In genomic region chr14:55027251-55027650, GRCm38 (mm10) we compare ENCODE assay signal across 11 mouse cellular contexts. TPM values are rescaled to one million over a fixed set of nuclear protein-coding genes. Genes with fewer than 3 reads are reported as not detected.
DNase-seq lines count a peak whose midpoint lies in the region; ATAC-seq lines count a peak whose summit lies in the region.
"Had no signal": no experiment of that assay in that cellular context is flagged by ENCODE, and none has a peak within 500 bp of the region (broad histone marks: within the 10 kb centered on the region; RNA-seq: fewer than 3 reads in every experiment).

No protein-coding gene starts in this region.

- H3K27ac ChIP-seq in hindbrain, embryonic 15.5 days (replicated peaks): peak overlapping the region; percentile 91
- H3K27ac ChIP-seq in midbrain, embryonic 14.5 days (replicated peaks; ENCODE audit: low read depth, low read length): peak overlapping the region; percentile 96
- H3K27ac ChIP-seq in liver, embryonic 12.5 days: no peak overlapping the region

- H3K4me1 ChIP-seq in hindbrain, embryonic 15.5 days (replicated peaks): peaks cover 41% of the 10 kb centered on the region
- peaks cover 32% of the 10 kb centered on the region for H3K4me1 ChIP-seq in midbrain, embryonic 14.5 days (ENCODE audit: control insufficient read depth, insufficient read depth, low read length)
- peaks cover 16% of the 10 kb centered on the region for H3K4me1 ChIP-seq in liver, embryonic 12.5 days

- DNase-seq in adrenal gland, postnatal 10 days: peak; percentile 65
- DNase-seq in embryo, embryonic 9.5 days (ENCODE audit: extremely low spot score): peak; percentile 53
- DNase-seq in midbrain, embryonic 14.5 days: no peak
- DNase-seq in heart, postnatal 25 days (ENCODE audit: low spot score): no peak
- DNase-seq in cerebellum, adult 8-10 months: no peak
- DNase-seq: thymus, adult 18-20 months had no signal

- peaks cover 19% of the 10 kb centered on the region for H3K36me3 ChIP-seq in hindbrain, embryonic 15.5 days
- H3K36me3 ChIP-seq in midbrain, embryonic 14.5 days (ENCODE audit: control insufficient read depth, insufficient read depth, low read length): peaks cover 17% of the 10 kb centered on the region
- H3K36me3 ChIP-seq in liver, embryonic 12.5 days: peaks cover 37% of the 10 kb centered on the region

- H3K9me3 ChIP-seq in hindbrain, embryonic 15.5 days: no peaks in the 10 kb centered on the region
- H3K9me3 ChIP-seq in midbrain, embryonic 14.5 days (ENCODE audit: control insufficient read depth, low read length): no peaks in the 10 kb centered on the region
- H3K9me3 ChIP-seq in liver, embryonic 12.5 days (replicated peaks): no peaks in the 10 kb centered on the region

- H3K9ac ChIP-seq in hindbrain, embryonic 15.5 days: no peak overlapping the region
- no peak overlapping the region for H3K9ac ChIP-seq in midbrain, embryonic 14.5 days (replicated peaks; ENCODE audit: low read length)
- no peak overlapping the region for H3K9ac ChIP-seq in liver, embryonic 12.5 days

- no peaks in the 10 kb centered on the region for H3K27me3 ChIP-seq in hindbrain, embryonic 15.5 days
- H3K27me3 ChIP-seq in midbrain, embryonic 14.5 days (ENCODE audit: control insufficient read depth, insufficient read depth, low read length): no peaks in the 10 kb centered on the region
- H3K27me3 ChIP-seq in liver, embryonic 12.5 days (replicated peaks): no peaks in the 10 kb centered on the region

- no peak overlapping the region for H3K4me3 ChIP-seq in hindbrain, embryonic 15.5 days
- H3K4me3 ChIP-seq in midbrain, embryonic 14.5 days (replicated peaks; ENCODE audit: low read depth, low read length): no peak overlapping the region
- no peak overlapping the region for H3K4me3 ChIP-seq in liver, embryonic 12.5 days

- no peak for ATAC-seq in hindbrain, embryonic 15.5 days (ENCODE audit: low FRiP score, low read depth)
- ATAC-seq in midbrain, embryonic 14.5 days (ENCODE audit: low FRiP score, low TSS enrichment): peak; percentile 15; the same call in 1 of the 2 replicates
- ATAC-seq in granulocyte monocyte progenitor cell, adult 5-6 weeks (replicated peaks; ENCODE audit: poor library complexity, severe bottlenecking): no peak; the same call in 1 of the 2 replicates
- no peak for ATAC-seq in liver, embryonic 12.5 days
- ATAC-seq: inflammation-experienced regulatory T-cells, adult 6 months had no signal

- WGBS in hindbrain, embryonic 15.5 days: 13% methylated on average over 5 of the region's 5 CpGs
- WGBS in midbrain, embryonic 14.5 days: 5% methylated on average over 5 of the region's 5 CpGs
- 29% methylated on average over 5 of the region's 5 CpGs for WGBS in liver, embryonic 12.5 days (ENCODE audit: insufficient replicate concordance)

- peak overlapping the region; percentile 41; the same call in 1 of the 2 replicates for H3K4me2 ChIP-seq in hindbrain, embryonic 15.5 days
- peak overlapping the region; percentile 45 for H3K4me2 ChIP-seq in midbrain, embryonic 14.5 days (ENCODE audit: low read length)
- no peak overlapping the region for H3K4me2 ChIP-seq in liver, embryonic 12.5 days

- intact Hi-C loops in heart, postnatal 25 days (cut with DNase I): no loop called here

RNA-seq across cellular contexts. Expression of gene Ngdn, which starts 12.0 kb away (rescaled TPM):
- 10 to 100 TPM; 32.9 to 38.1 TPM for total RNA-seq in adrenal gland, postnatal 10 days (2021)
- 47.3 and 50.1 TPM in 2 replicates for polyA plus RNA-seq in hindbrain, embryonic 15.5 days (2015; fragmentation: Nextera tagmentation; extraction: Ambion mirVana)
- polyA plus RNA-seq in midbrain, embryonic 14.5 days (2014; fragmentation: Nextera tagmentation; extraction: Ambion mirVana): 51.7 and 54.3 TPM in 2 replicates
- total RNA-seq in heart, postnatal 25 days (2021): 10 to 100 TPM; 26.0 to 27.0 TPM
- 50.2 and 65.5 TPM in 2 replicates for total RNA-seq in granulocyte monocyte progenitor cell, adult 5-6 weeks (2014; fragmentation: Nextera tagmentation)
- 62.7 and 75.3 TPM in 2 replicates for total RNA-seq in granulocyte monocyte progenitor cell, adult 5-6 weeks (2017)
- 55.6 and 57.5 TPM in 2 replicates for polyA plus RNA-seq in liver, embryonic 12.5 days (2016; fragmentation: Nextera tagmentation; extraction: Ambion mirVana)

RNA-seq across cellular contexts. Expression of gene Myh7, which starts 32.8 kb away (rescaled TPM):
- total RNA-seq in adrenal gland, postnatal 10 days (2021): 100 to 1,000 TPM in 1 of 2 experiments, 10 to 100 TPM in 1; 24.9 to 114 TPM
- 6.4 and 9.0 TPM in 2 replicates for polyA plus RNA-seq in hindbrain, embryonic 15.5 days (2015; fragmentation: Nextera tagmentation; extraction: Ambion mirVana)
- polyA plus RNA-seq in midbrain, embryonic 14.5 days (2014; fragmentation: Nextera tagmentation; extraction: Ambion mirVana): 5.4 and 7.7 TPM in 2 replicates
- total RNA-seq in heart, postnatal 25 days (2021): 1,000 to 10,000 TPM; 2,164 to 2,361 TPM
- total RNA-seq in granulocyte monocyte progenitor cell, adult 5-6 weeks (2014; fragmentation: Nextera tagmentation): not detected in 2 replicates
- total RNA-seq in granulocyte monocyte progenitor cell, adult 5-6 weeks (2017): not detected in 2 replicates
- 0.82 and 2.4 TPM in 2 replicates for polyA plus RNA-seq in liver, embryonic 12.5 days (2016; fragmentation: Nextera tagmentation; extraction: Ambion mirVana)
- polyA plus RNA-seq: inflammation-experienced regulatory T-cells, adult 6 months had no signal

RNA-seq across cellular contexts. Expression of gene Gm17428, which starts 50.5 kb away (rescaled TPM):
- not detected for total RNA-seq in adrenal gland, postnatal 10 days (2021)
- polyA plus RNA-seq in hindbrain, embryonic 15.5 days (2015; fragmentation: Nextera tagmentation; extraction: Ambion mirVana): not detected in 2 replicates
- polyA plus RNA-seq in midbrain, embryonic 14.5 days (2014; fragmentation: Nextera tagmentation; extraction: Ambion mirVana): not detected in 2 replicates
- total RNA-seq in heart, postnatal 25 days (2021): not detected
- not detected in 2 replicates for total RNA-seq in granulocyte monocyte progenitor cell, adult 5-6 weeks (2014; fragmentation: Nextera tagmentation)
- not detected in 2 replicates for total RNA-seq in granulocyte monocyte progenitor cell, adult 5-6 weeks (2017)
- polyA plus RNA-seq in liver, embryonic 12.5 days (2016; fragmentation: Nextera tagmentation; extraction: Ambion mirVana): not detected in 2 replicates
- polyA plus RNA-seq: inflammation-experienced regulatory T-cells, adult 6 months; liver, embryonic 16.5 days had no signal

Comparison
In these comparisons a context has a peak if more than half of its experiments do, and no peak if none do; other contexts are left out.
1. DNase-seq: peak in adrenal gland, postnatal 10 days (single experiment) and embryo, embryonic 9.5 days (single experiment); none in midbrain, embryonic 14.5 days (single experiment), heart, postnatal 25 days (single experiment) and cerebellum, adult 8-10 months (single experiment).
2. RNA of gene Myh7, which starts 32.8 kb away (total RNA-seq): 2,164 to 2,361 TPM in heart, postnatal 25 days and 24.9 to 114 TPM in adrenal gland, postnatal 10 days; not detected in granulocyte monocyte progenitor cell, adult 5-6 weeks; every median in the first group is over 10 times any median in the second.